Mouse (Mus musculus) hindbrain, embryonic 16.5 days (tissue): ENCODE results near the gene Psors1c2. TPM values are rescaled to one million over a fixed set of nuclear protein-coding genes. Genes with fewer than 3 reads are reported as not detected.

Source experiments
- ATAC-seq: fragments of 200-750 bp; cut with Nextera tagmentation; 2 replicates; pipeline ENCODE4 v1.8.0; 2017; ENCODE audit warnings: moderate TSS enrichment, moderate library complexity
- H3K27ac ChIP-seq: fragments of 300-500 bp; sonication (generic); 2 replicates; pipeline ENCODE4 v1.5.1; 2014; ENCODE audit warnings: low read depth, mild to moderate bottlenecking, control low read depth, low read length, moderate library complexity
- H3K27me3 ChIP-seq: fragments of 300-500 bp; sonication (generic); replicated peaks from 2 replicates; pipeline ENCODE4 v1.6.1; 2014; ENCODE audit warnings: low read length; ENCODE audit not compliant: control insufficient read depth, insufficient read depth
- H3K36me3 ChIP-seq: fragments of 300-500 bp; sonication (generic); 2 replicates; pipeline ENCODE4 v1.6.1; 2014; ENCODE audit warnings: mild to moderate bottlenecking, low read length, moderate library complexity, mixed read lengths; ENCODE audit not compliant: control insufficient read depth, insufficient read depth
- H3K4me1 ChIP-seq: fragments of 300-500 bp; sonication (generic); 2 replicates; pipeline ENCODE4 v1.6.1; 2014; ENCODE audit warnings: low read depth, low read length; ENCODE audit not compliant: control insufficient read depth, insufficient read depth
- H3K4me2 ChIP-seq: fragments of 300-500 bp; sonication (generic); 2 replicates; pipeline ENCODE4 v1.6.1; 2014; ENCODE audit warnings: mild to moderate bottlenecking, low read length, control low read depth, moderate library complexity
- H3K4me3 ChIP-seq: fragments of 300-500 bp; sonication (generic); 2 replicates; pipeline ENCODE4 v1.5.1; 2014; ENCODE audit warnings: mild to moderate bottlenecking, low read length, control low read depth, moderate library complexity
- H3K9ac ChIP-seq: fragments of 300-500 bp; sonication (generic); 2 replicates; pipeline ENCODE4 v1.6.1; 2014; ENCODE audit warnings: low read depth, mild to moderate bottlenecking, control low read depth, low read length, moderate library complexity
- H3K9me3 ChIP-seq: fragments of 300-500 bp; sonication (generic); 2 replicates; pipeline ENCODE4 v1.6.1; 2014; ENCODE audit warnings: mild to moderate bottlenecking, low read length, moderate library complexity; ENCODE audit not compliant: control insufficient read depth
- WGBS: fragments of 180-500 bp; shearing (Covaris S2); extraction: QIAGEN DNeasy Blood & Tissue Kit; methylation state at CpG from one replicate; pipeline ENCODE4 v1.1.7; 2014; 5-methylcytosine and 5-hydroxymethylcytosine counted together
- polyA plus RNA-seq: library from polyadenylated mRNA; unstranded; fragments of >200 nt; fragmentation: Nextera tagmentation; extraction: Ambion mirVana; gene quantifications from 2 replicates; pipeline ENCODE4 v1.2.1, GENCODE M21; 2015

Psors1c2 gene
- polyA plus RNA-seq, 1 experiment from 2014 or later: 0.94 TPM

DNA sequence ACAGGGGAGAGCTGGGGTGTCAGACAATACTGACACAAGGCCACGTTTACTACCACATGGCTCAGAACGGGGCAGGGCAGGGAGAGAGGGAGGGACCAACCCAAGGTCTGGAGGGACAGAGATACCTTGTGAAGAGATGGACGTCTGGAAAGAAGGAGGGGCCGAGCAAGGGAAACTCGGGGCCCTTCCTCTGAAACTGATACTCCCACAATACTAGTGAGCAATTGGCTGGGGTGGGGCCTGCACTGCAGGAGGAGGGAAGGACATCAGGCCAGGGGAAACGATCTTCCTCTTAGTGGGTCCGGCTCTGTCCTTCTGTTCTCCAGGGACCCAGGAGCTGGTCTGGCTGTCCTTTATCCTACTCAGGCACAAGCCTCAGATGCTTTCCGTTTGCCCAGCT is 17.9 kb downstream of the Psors1c2 start:
- H3K4me2 ChIP-seq: no peak overlapping the region
- no peaks in the 10 kb centered on the region for H3K4me1 ChIP-seq
- H3K9ac ChIP-seq: no peak overlapping the region
- H3K36me3 ChIP-seq: no peaks in the 10 kb centered on the region
- no peak overlapping the region for H3K27ac ChIP-seq
- no peak overlapping the region for H3K4me3 ChIP-seq
- H3K27me3 ChIP-seq: no peaks in the 10 kb centered on the region
- no peaks in the 10 kb centered on the region for H3K9me3 ChIP-seq
- no peak for ATAC-seq
- 71% methylated on average over 8 of the region's 8 CpGs for WGBS

DNA sequence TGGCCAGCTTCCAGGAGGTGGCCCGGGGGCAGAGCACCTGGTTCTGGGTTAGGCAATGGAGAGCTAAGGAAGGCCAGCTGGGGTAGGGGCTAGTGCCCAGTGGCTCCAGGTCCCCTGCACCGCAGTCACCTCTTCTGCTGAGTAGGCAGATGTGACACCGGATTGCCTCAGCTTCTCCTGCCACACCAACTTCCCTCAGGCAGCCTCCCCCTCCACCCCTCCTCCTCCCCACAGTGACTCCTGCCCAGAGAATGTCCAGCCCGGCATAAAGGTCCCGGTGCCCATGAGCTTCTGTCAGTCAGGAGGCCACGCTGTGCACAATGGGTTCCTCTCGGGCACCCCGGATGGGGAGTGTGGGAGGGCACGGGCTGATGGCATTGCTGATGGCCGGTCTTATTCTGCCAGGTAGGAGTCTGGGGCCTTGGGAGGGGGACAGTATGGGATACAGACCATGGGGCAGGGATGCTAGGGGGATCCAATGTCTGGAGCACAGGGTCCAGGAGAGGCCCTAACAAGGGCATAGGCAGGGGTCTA is 18.9 kb downstream of the Psors1c2 start, which contains the start of gene Cdsn:
Gene Cdsn, plus strand, starts transcription at position 248 of the 534 bp plus-strand sequence.
- no peak within 1 kb of the TSS for H3K4me2 ChIP-seq
- no peak within 1 kb of the TSS for H3K27ac ChIP-seq
- H3K27me3 ChIP-seq: no peaks in the 10 kb centered on the region
- no peaks in the 10 kb centered on the region for H3K36me3 ChIP-seq
- H3K9me3 ChIP-seq: no peaks in the 10 kb centered on the region
- no peaks in the 10 kb centered on the region for H3K4me1 ChIP-seq
- no peak within 1 kb of the TSS for H3K9ac ChIP-seq
- ATAC-seq: no peak
- H3K4me3 ChIP-seq: no peak within 1 kb of the TSS
- 70% methylated on average over 10 of the region's 10 CpGs for WGBS

DNA sequence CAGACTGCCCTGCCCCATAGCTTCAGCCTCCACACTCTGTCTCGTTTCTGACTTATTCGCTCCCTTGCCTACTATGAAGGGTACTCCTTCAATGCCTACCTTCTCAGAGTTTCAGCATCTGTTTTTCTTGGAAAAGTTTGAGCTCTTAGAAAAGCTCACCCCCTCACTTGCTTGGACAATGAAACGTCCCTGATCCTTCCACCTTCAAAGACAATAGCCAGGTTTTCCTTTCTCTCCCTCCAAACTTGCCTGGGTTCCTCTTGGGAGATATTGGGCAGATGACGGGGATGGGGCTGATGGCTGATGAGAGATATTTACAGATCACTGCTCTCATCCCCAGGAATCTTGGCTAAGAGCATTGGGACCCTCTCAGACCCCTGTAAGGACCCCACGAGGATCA is 21.3 kb downstream of the Psors1c2 start:
- no peaks in the 10 kb centered on the region for H3K9me3 ChIP-seq
- no peak for ATAC-seq
- no peak overlapping the region for H3K4me3 ChIP-seq
- no peak overlapping the region for H3K4me2 ChIP-seq
- H3K9ac ChIP-seq: no peak overlapping the region
- H3K27me3 ChIP-seq: no peaks in the 10 kb centered on the region
- H3K36me3 ChIP-seq: no peaks in the 10 kb centered on the region
- WGBS: 83% methylated on average over 5 of the region's 5 CpGs
- H3K4me1 ChIP-seq: no peaks in the 10 kb centered on the region
- H3K27ac ChIP-seq: no peak overlapping the region

DNA sequence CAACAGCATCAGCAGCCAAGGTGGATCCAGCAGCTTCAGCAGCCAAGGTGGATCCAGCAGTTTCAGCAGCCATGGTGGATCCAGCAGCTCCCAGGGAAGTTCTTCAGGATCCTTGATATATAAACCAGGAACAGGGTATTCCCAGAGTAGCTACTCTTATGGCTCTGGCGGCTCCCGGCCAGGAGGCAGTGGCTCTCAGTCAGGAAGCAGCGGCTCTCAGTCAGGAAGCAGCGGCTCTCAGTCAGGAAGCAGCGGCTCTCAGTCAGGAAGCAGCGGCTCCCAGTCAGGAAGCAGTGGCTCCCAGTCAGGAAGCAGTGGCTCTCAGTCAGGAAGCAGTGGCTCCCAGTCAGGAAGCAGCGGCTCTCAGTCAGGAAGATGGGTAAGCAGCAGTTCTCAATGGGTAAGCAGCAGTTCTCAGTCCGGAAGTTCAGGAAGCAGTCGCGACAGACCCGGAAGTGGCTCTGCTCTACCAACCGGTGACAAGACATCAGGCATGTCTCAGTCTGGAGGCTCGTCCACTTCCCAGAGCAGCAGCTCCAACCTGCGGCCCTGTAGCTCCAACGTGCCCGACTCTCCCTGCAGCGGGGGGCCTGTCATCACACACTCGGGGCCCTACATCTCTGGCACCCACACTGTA is 21.9 kb downstream of the Psors1c2 start:
- ATAC-seq: no peak

DNA sequence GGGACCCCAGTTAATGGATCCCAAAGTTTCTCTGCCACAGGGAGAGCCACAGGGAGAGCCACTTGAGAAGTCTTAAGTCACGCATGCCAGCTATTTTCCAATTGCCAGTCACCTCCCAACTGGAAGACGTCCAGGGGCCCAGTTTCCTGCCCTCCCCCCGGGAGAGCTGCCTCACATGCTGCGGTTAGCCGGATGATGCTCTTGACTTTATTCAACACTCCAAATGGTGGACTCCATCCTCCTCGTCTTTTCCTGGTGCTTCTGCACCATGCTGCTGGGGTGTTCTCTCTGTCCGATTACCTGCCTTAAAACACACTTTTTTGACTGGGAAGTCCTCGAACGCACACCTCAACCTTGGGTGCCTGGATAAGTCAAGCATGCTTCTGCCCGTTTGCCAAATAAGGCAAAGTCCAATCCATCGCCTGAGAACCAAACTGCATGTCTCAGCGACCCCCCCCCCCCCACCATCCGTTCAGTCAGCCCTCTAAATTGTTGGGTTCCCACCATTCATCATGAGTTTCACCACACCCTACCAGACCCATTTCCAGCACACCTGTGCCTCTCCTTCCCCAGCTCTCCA is 23.3 kb downstream of the Psors1c2 start:
- H3K36me3 ChIP-seq: no peaks in the 10 kb centered on the region
- H3K9ac ChIP-seq: no peak overlapping the region
- H3K9me3 ChIP-seq: no peaks in the 10 kb centered on the region
- WGBS: 90% methylated on average over 12 of the region's 13 CpGs
- H3K4me1 ChIP-seq: no peaks in the 10 kb centered on the region
- H3K27me3 ChIP-seq: no peaks in the 10 kb centered on the region
- ATAC-seq: no peak
- no peak overlapping the region for H3K4me3 ChIP-seq
- no peak overlapping the region for H3K4me2 ChIP-seq
- H3K27ac ChIP-seq: no peak overlapping the region

More for the DNA sequence above, 21.9 kb downstream of the Psors1c2 start:
- Histone ChIP-seq H3K9me3 (no peaks in the 10 kb centered on the region), H3K4me2 (no peak overlapping the region), H3K27me3 (no peaks in the 10 kb centered on the region), H3K36me3 (no peaks in the 10 kb centered on the region), H3K4me3 (no peak overlapping the region), H3K27ac (no peak overlapping the region), H3K4me1 (no peaks in the 10 kb centered on the region), H3K9ac (no peak overlapping the region)
- 92% methylated on average over 18 of the region's 18 CpGs for WGBS

DNA sequence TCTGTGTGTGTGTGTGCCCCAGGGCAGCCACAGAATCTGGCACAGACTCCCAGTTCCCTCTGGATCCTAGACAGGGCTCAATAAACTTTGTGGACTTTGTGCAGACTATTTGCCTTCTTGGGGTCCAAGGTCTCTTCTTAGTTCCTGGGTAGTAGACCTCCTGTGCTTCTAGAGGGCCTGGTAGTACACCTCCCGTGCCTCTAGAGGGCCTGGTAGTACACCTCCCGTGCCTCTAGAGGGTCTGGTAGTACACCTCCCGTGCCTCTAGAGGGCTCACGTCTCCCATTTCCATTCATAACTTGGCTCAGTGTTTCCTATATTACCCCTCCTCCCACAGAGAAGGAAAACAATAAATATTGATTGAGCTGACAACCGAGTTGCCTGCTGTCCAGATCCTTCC is 23.8 kb downstream of the Psors1c2 start:
- Histone ChIP-seq H3K4me1 (no peaks in the 10 kb centered on the region), H3K27ac (no peak overlapping the region), H3K27me3 (no peaks in the 10 kb centered on the region), H3K9ac (no peak overlapping the region), H3K9me3 (no peaks in the 10 kb centered on the region), H3K4me2 (no peak overlapping the region), H3K36me3 (no peaks in the 10 kb centered on the region), H3K4me3 (no peak overlapping the region)
- 28% methylated on average over 5 of the region's 5 CpGs for WGBS
- no peak for ATAC-seq

DNA sequence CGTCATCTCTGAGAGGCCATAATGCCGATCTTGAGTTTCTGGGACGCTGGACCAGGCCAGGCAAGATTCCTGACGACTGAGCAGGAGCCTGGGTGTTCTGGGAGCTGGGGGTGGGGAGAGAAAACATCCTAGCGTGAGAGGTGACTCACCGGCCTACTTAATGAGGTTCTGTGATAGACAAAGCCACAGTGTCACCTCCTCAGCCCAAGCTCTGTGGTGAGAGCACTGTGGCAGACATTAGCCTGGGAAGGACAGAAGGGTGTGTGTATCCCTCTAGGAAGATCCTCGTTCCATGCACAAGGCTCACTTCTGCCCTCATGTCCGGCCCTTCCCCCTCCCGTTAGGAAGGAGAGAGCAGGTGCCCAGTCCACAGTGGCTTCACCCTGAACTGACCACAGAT is 24.4 kb downstream of the Psors1c2 start:
- 81% methylated on average over 9 of the region's 9 CpGs for WGBS
- ATAC-seq: no peak
- H3K36me3 ChIP-seq: no peaks in the 10 kb centered on the region
- H3K4me1 ChIP-seq: no peaks in the 10 kb centered on the region
- H3K9me3 ChIP-seq: no peaks in the 10 kb centered on the region
- no peak overlapping the region for H3K27ac ChIP-seq
- no peaks in the 10 kb centered on the region for H3K27me3 ChIP-seq
- no peak overlapping the region for H3K4me2 ChIP-seq
- H3K4me3 ChIP-seq: no peak overlapping the region
- H3K9ac ChIP-seq: no peak overlapping the region

DNA sequence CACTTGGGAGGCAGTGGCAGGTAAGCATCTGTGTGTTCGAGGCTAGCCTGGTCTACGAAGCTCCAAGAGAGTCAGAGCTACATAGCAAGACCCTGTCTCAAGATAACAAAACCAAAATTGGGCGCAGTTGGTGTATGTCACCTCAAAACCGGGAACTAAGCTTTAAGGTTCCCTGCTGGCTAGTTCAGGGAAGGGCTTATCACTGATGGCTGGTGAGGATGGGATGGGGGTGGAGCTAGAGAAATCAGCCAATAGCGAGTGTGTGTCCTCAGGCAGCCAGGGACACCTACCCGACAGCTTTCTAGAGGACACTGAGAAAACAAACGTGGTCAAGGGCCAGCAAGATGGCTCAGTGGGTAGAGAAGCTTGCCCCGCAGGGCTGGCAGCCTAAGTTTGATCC is 25.2 kb downstream of the Psors1c2 start:
- Histone ChIP-seq H3K36me3 (no peaks in the 10 kb centered on the region), H3K9me3 (no peaks in the 10 kb centered on the region), H3K4me2 (no peak overlapping the region), H3K4me3 (no peak overlapping the region), H3K27me3 (no peaks in the 10 kb centered on the region), H3K27ac (no peak overlapping the region), H3K9ac (no peak overlapping the region), H3K4me1 (no peaks in the 10 kb centered on the region)
- WGBS: 68% methylated on average over 8 of the region's 8 CpGs
- ATAC-seq: no peak

DNA sequence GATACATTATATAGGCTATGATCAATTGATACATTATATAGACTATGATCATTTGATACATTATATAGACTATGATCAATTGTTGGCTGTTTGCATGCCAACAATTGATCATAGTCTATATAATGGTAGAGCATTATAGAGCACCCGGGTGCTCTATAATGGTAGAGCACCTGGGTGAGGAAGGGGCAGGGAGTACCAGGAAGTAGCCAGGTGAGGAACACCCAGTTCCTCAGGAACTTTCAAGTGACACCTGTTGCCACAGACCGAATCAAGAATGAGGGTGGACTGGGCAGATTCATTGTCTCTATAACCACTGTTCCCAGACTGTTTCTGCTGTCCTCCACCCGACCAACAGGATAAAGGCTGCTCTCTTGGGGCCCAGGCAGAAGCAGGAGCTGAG is 34.1 kb downstream of the Psors1c2 start, which contains the start of gene 2300002M23Rik:
Gene 2300002M23Rik, plus strand, starts transcription at position 301 of the 400 bp plus-strand sequence.
- no peak within 1 kb of the TSS for H3K27ac ChIP-seq
- H3K9me3 ChIP-seq: no peaks in the 10 kb centered on the region
- H3K4me2 ChIP-seq: no peak within 1 kb of the TSS
- H3K36me3 ChIP-seq: no peaks in the 10 kb centered on the region
- H3K27me3 ChIP-seq: 0 out of 2 replicates have a peak, but pooled peaks cover 4% of the 10 kb centered on the region
- ATAC-seq: no peak
- H3K9ac ChIP-seq: no peak within 1 kb of the TSS; the same call in 1 of the 2 replicates
- H3K4me1 ChIP-seq: peaks cover 10% of the 10 kb centered on the region
- H3K4me3 ChIP-seq: no peak within 1 kb of the TSS
- 63% methylated on average over 3 of the region's 3 CpGs for WGBS
